Mouse (Mus musculus) frontal cortex, postnatal 25 days (tissue): ENCODE results near the gene Cars2.
"Not testable (repeated sequence)": the region's sequence is repeated elsewhere in the genome, so short reads cannot be mapped to it uniquely, and the experiment has no call there.

Experiments
- DNase-seq, 2 experiments: peaks; one replicate each; pipeline ENCODE4 v3.0.0; 2022; ENCODE audit warnings: low spot score in 2 of 2

The Cars2 gene

DNA sequence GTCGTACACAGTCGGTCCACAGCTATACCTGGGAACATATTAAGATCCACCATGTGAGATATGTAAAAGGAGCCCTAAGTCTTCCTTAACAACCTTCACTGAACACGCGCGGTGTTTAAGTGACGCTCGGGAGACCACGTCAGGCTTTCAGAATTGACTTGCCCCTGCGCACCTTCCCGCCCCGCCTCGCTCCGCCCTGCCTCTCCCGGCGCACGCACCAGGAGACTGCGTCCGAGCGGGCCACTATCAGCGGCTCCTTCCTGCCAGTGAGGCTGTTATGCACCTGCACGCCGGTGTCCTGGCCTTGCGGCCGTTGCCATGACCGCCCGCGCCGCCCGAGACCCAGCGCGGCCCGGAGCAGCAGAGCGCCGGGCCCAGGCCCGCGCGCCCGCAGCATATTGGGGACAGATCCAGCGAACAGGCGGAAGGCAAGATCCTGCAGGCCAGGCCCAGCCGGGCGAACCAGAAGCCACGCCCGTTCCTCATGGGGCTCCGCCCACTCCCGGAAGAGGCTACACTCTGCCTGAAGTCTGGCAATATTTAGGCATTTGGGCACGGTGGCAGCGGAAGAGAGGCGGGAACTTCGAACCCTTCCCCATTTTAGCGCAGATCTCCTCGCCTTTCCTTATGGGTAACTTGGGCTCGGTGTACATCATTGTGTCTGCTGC is at the start of gene Cars2:
Gene Cars2 (minus strand): TSS at position 503 of the 668 bp plus-strand sequence.
- DNase-seq = peak; percentile 72 to 80

DNA sequence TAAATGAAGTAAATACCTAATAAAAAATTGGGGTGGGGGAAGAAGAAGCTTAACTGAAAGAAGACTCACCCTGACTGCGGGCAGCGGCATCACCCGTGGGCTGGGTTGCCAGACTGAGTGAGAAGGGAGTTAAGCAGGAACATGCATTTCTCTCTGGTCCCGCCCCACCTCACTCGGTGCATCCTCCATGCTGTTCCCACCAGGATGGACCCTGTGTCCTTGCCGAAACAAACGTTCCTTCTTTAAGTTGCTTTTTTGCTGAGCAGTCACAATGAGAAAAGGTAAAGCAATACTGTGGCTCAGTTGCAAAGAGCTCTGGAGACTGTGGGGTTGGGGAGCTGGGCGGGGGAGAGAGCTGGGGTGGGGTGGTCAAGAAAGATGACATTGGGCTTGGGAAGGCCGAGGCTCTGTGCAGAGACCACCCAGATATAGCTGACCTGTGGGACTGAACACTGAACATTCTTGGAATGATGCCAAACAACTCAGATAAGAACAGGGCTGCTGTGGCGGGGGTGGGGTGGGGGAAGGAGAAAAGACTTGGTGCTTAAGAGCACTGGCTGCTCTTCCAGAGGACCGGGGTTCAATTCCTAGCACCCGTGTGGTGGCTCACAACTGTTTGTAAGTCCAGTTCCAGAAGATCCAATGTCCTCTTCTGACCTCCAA is 42.8 kb upstream of the Cars2 start:
- no peak for DNase-seq

DNA sequence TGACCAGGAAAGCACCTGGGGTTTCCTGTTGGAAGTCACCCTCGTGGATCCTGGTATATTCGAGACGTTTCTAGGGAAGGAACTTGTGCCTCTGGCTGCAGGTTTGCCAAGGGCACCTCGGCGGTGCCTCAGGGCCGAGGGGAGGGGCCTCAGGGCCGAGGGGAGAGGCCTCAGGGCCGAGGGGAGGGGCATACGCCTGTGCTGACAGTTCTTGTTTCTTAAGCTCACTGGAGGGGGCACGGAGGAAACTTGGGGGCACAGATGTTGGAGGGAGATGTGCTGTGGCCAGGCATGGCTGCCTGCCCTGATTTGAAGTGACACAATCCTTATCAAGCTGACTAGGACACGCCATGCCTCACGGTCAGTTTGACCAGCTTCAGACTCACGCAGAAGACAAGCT is 41.7 kb upstream of the Cars2 start:
- no peak for DNase-seq

DNA sequence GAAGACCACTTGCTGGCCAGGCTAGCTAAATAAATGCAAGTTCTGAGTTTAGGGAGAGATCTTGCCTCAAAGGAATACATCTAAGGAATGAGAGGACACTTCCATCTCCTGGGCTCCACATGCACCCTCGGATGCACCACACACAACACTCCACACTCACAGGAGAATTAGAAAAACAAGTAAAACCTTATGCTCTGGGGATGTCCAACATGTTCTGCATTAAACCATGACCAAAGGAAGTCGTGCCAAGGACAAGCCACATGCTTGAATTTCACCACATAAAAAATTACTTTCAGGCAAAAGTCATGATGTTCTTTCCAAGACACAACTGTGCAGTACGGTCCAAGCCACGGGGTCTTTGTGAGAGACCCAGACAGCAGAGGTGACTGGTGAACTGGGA is 41.3 kb upstream of the Cars2 start:
- no peak for DNase-seq

DNA sequence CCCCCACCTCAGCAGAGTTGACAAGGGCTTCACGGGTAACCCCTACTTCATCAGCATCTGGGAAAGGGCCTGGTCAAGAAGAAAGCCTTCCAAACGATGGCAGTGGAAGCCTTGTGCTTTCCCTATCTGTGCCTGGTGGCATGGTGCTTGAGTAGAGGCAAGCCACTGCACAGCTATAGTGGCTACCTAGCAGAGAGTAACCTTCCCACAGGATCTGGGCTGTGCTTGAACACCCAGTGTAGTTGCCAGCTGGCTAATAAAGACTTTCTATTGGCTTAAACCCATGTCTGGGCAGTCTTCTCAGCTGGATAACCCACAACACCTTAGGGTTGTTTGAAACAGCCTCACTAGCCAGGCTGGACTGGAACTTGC is 35.8 kb upstream of the Cars2 start:
- no peak for DNase-seq

DNA sequence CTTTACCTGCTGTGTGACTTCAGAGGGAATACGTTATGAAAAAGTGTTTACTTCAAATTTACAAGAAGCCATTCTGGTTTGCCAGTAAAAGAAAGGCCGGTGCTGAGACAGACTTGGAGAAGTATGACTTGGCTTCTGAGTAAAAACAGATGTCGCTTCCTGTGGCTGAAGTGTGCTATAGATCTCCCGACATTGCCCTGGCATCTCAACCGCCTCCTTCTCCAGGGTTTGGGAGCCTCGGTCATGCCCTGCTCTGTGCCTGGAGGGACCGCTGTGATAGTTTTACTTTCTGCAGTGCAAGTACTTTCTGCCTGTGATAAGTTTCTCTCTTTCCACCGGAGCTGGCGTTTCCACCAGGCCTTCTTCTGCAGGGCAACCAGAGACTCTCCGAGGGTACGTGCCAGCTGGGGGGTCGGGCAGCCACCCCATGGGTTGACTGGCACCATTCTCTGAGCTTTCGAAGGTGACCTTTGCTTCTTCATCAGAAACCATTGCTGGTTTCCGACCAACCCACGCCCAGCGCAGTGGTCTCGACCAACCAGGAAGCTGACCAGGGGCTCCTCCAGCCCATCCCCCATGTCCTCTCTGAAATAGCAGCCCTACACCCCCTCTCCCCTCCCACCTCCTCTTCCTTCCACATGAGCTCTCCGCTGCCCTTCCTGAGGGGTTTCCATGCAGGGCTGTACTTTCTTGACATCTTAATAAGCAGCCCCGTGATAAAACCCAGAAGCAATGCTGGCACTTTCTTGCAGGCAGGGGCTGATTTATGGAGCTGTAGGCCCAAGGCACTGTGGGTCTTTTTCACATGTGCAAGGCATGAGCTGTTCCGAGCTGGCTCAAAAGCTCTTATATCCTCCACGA is 35.2 kb upstream of the Cars2 start:
- DNase-seq = no peak

DNA sequence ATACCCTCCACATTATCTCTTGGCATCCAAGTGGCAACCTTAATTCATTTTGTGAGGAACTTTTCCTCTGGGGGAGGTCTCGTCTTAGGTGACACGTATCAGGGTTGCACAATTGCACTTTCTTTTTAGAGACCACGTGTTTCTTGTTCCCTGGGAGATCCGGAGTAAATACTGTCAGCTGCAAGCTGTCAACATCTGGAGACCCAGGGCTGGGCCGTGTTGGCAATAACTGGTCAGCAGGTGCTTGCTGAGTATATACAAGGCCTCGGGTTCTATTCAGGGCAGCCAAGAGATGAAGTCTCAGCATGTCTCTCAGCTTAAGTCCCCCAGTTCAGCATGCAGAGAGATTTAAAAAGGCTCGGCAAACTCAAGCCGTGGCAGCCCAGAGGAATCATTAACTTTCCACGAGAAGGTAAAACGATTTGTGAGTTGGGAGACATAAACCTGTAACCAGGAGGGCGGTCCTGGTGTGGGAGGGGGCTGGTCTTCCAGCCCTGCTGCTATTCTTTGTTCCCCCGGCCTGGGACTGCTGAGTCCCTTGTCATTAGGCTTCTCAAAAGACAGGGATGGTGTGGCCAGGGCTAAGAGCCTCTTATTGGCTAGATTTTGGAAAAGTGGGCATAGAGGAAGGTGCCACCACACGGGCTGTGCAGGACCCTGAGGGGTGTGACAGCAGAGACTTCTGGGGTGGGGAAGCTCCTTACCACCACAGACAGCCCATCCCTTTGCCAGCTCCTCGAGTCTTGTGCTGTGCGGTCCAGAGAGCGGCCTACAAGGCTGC is 25.2 kb upstream of the Cars2 start:
- no peak for DNase-seq

DNA sequence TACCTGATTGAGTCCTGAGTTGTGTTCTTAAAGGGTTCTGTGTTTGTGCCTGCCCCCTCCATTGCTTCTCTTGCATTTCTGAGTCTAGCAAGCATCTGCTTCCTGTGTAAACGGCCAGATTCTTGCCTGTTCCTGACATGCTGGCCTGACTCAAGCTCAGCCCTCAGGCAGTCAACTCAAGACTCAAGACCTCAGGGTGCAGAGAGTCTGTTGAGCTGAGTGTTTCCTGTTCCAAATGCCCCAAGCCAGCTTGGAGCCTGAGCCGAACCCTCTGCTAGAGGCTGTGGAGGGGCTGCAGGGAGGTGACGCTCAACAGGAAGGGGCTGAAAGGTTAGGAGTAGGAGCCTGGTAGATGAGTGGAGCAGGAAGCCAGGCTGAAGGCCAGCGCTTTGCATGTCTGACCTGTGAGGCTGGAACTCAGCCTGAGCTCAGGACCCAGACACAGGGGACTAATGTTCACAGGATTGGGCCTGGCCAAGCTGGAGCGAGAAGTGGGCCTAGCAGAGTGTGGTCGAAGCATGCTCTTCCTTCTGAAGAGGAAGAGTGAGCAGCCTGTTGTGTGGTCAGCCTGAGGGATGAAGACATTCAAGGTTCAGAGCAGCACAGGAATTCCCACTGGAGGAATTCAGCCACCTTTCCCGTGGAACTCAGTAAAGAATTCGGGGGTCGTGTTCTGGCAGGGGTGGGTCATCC is 24.5 kb upstream of the Cars2 start:
- DNase-seq = no peak

DNA sequence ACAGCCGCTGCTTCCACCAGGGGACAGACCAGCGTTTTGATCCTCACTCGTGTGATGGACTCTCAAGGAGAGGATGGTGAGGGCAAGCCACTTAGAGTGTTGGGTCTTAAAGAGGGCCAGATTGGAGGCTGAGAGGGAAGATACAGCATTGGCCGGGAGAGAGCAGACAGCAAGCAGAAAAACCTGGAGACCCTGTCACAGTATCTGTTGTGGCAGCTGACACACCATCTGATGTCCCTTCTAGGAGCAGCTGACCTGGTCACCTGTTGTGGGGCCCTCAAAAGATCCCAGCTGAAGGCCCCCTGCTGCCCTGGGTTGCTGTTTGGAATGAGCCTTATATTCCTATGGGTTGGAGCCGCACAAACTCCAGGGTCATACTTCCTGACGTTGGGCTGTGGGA is 21.8 kb upstream of the Cars2 start:
- no peak for DNase-seq

DNA sequence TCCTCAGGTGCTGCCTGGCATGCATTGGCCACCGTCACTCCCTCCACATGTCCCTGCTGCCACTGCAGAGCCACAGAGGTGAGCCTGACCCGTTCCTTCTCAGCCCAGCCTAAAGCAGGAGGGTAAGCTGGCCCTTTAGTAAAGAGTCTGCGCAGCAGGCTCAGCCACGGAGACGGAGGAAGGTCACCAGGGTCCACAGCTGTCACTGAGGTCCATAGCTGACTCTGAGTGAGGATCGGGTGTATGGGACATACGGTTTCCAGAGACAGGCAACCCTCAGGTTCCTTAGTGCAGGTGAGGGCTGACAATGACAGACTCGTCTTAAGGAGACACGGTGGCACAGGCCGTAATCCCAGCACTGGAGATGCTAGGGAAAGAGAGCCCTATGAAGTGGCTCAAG is 21.4 kb upstream of the Cars2 start:
- no peak for DNase-seq

DNA sequence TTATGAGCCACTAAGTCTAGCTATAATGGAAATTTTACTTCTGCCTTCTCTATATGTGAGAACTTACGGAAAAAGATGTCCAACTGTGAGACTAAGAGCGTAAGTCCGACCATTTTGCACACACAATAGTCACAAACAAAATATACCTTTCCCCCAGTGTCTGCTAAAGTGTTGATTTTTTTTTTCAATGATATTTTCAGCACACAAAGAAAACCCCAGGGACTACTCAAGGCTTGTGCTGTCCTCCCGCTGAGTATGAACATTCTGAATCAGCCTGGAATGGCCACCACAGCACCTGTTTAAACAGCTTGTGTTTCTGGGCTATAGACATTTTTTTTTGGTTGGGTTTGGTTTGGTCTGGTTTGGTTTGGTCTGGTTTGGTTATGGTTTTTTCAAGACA is 20.2 kb upstream of the Cars2 start:
- no peak for DNase-seq

DNA sequence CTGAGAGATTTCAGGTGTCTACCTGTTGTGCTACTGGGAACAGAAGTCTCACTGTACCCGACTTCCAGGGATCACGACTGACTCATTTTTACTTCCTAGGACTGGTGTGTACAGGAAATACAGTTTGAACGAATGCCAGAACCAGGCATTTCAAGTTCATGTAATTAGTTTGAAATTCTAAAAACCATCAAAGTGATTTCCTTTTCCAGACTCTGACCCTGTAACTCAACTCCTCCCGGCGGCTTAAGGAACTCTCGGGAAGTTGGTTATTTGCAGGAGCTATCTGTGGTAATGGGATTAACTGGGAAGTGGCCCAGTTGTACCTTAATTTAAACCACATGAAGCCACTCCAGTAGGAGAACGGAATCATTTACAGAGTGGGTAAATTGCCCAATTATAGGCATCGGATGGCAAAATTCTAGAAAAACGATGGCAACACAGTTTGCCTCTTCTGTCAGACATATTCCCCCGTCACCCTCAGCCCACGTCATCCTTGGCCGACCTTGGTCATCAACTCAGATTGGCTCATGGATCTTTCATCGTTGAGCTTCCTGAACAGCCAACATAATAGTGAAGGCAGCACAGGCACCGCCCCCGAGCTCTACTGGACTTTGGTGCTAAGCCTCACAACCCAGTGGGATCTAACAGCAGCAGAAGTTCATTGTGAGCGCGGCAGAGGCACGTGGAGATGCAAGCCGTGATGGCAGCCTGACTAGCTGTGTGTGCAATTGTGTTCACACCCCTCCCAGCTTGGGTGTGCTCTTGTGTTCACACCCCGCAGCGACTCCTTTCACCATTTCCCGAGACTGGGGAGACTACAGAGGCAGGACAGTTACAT is 18.9 kb upstream of the Cars2 start:
- no peak for DNase-seq

DNA sequence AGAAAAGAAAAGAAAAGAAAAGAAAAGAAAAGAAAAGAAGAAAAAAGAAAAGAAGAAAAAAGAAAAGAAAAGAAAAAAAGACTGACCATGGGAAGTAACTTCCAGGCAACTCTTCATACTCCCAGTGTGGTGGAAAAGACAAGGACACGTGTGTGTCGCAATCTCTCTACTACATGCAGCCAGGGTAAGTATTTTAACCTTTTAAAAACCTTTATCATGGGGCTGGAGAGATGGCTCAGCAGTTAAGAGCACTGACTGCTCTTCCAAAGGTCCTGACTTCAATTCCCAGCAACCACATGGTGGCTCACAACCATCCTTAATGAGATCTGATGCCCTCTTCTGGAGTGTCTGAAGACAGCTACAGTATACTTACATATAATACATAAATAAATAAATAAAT is 17.6 kb upstream of the Cars2 start:
- not testable (repeated sequence) for DNase-seq

DNA sequence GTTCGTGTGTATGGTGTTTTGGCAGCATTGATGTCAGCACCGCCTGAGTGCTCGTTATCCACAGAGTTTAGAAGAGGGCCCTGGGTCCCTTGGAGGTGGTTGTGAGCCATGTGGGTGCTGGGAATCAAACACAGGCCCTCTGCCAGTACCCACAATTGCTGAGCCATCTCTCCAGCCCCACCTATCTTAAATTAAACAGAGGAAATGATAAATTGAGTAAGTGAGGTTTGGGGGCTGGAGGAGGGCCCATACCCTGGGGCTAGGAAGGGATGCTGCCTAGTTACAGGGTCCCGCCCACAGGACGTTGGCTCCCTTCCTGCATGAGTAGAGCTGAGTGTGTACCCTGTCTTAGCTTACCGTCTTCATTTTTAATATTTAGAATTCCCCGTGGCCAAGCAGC is 14.1 kb upstream of the Cars2 start:
- DNase-seq = no peak

DNA sequence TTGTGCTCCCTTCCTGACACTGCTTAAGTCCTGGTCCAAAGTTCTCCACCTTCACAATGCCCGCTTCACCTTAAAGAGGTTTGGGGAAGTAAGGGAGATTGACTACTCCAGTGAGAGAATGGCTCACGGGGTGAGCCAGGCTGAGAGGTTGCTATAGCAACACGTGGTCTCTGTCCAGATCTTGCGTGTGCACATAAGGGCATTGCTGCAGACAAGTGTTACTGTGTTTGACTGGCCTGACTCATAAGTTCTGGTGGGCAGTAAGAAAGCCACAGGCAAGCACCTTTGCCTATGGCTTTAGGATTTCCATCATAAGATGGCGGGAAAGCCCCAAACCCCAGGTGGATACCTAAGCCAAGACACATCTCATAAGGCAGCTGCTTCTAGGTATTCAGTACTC is 13.7 kb upstream of the Cars2 start:
- DNase-seq = no peak

DNA sequence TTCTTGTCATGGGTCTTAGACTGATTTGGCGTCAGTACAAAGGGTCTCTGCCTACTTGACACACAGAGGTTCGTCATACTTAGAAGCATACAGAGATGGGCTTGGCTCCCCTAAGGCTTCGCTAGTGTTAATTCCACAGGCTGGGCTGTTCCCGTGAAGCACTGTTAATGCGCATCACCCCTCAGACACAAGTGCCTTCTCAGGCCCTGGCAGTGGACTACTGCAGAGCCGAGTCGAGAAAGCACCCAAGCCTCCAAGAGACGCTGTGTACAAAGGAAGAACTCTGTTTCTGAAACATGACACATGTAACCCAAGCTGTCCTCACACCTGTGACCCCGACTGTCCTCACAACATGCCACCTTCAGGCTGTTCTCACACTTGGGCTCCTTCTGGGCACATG is 9.6 kb upstream of the Cars2 start:
- no peak for DNase-seq

DNA sequence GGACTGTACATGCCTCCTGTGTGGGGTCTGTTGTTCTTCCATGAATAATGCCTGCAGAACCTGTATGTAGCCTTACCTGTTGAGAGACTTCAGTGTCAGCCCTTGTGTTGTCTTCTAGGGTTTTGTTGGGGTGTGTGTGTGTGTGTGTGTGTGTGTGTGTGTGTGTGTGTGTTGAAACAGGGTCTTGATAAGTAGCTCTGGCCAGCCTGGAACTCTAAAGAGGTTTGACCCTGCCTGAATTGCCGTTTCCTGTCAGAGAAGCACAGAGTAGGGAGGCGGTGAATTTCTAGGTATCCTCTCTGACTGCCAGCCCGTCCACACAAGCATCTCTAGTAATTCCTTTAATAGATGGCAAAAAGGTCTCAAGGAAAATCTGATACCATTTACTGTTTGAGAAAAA is 8.9 kb upstream of the Cars2 start:
- DNase-seq = no peak

DNA sequence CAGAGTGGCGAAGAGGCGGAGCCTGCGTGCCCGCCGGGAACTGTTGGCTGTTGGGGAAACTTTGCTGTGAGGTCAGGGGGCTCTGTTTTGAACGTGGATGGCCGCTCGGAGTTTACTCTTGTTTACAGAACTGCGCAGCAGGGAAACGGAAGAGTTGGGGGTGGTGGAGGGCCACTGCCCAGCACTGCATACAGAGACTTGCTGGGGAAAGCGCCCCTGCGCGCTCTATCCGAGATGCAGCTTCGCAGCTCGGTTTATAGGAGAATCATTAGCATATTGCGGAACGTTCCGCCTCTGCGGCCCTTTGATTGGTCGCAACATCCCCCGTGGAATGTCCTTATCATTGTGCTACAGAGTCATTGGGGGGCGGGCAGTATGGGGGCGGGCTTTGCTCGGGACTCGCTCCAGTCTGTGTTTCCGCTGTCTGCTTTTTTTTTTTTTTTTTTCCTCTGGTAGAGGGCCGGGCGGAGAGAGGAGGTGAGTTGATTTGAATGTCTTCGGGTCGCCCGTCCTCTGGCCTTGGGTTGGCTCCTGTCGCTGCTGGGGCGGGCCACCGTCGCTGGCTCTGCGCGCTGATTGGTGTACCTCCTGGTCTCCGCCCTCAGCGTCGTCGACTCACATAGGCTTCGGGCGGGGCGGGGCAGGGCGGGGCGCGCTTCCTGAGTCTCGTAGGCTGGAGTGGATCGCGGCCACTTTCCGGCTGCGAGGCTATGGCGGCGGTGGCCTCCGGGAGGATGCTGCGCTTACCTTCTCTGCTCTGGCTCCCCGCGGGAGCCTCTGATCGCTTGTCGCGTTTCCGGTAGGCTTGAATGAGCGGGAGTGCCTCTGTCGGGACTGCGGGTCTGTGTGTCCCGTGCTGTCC is 7.4 kb upstream of the Cars2 start:
- peak; percentile 89 to 91 for DNase-seq

DNA sequence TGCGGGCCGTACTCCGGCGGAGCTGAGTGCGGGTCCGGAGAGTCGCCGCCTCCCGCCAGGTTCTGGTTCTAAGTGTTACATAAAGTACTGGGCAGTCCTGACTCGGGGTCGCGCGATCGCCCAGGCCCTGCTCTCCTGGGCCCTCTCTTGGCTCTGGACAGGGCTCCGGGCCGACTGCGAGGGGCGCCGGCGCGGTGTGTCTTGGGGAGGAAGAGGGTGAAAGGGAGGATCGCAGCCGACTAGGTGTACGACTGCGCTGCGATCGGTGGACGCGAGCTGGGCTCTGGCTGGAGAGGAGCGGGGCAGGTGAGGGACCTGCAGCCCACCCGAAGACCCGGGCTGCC is 6.8 kb upstream of the Cars2 start:
- no peak for DNase-seq
